Mouse (Mus musculus): Measurements from ENCODE around the gene Lsm2.
"Not testable (repeated sequence)": the region's sequence is repeated elsewhere in the genome, so short reads cannot be mapped to it uniquely, and the experiment has no call there.

Gene Lsm2

GRCm38 (mm10) chr17:35029691-35030532 is 48.2 kb downstream of the Lsm2 start:
- DNase-seq (ENCODE audit: low read depth, low spot score): no peak

- no peak for DNase-seq (ENCODE audit: low read depth, low spot score)
Observed at GRCm38 (mm10) chr17:35031272-35031671, 49.6 kb downstream of the Lsm2 start.

DNA sequence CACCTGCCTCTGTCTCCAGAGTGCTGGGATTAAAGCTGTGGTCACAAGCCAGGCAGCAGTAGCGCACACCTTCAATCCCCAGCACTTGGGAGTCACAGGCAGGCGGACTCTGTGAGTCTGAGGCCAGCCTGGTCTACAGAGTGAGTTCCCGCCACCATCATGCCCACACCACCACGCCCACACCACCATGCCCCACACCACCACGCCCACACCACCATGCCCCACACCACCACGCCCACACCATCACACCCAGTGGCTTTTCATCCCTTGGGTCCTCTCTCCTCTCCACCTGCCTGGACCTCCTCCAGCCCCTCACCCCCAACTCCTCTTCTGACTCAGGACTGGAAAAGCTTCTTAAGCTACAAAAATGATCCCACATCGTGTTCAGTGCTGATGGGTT is 50.2 kb downstream of the Lsm2 start:
- DNase-seq (ENCODE audit: low read depth, low spot score): no peak

GRCm38 (mm10) chr17:35032323-35032870 is 50.7 kb downstream of the Lsm2 start:
- no peak for DNase-seq (ENCODE audit: low read depth, low spot score)

DNA sequence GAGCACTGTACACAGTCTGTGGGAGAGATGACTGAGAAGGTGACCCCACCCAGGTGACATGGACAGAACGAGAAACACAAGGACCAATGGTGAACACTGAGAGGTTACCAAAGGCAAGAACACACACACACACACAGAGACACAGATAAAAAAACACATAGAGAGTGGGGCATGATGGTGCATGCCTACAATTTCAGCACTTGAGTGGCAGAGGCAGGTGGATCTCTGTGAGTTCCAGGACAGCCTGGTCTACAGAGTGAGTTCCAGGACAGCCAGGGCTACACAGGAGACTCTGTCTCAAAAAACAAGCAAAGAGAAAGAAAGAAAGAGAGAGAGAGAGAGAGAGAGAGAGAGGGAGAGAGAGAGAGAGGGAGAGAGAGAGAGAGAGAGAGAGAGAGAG is 52.0 kb downstream of the Lsm2 start:
- DNase-seq (ENCODE audit: low read depth, low spot score): not testable (repeated sequence)

GRCm38 (mm10) chr17:35034896-35035295 is 53.2 kb downstream of the Lsm2 start:
- DNase-seq (ENCODE audit: low read depth, low spot score): no peak

Data from 3T3-L1 (cell line).